Mouse (Mus musculus): ENCODE results near the gene Zscan10.

GRCm38 (mm10) chr17:23564368-23564715, 36.3 kb upstream of the Zscan10 start:
- TF ChIP-seq CTCF (IDR thresholded peaks at IDR 0.05; ENCODE audit: borderline replicate concordance, insufficient read depth, low read depth, low read length) (no peak), POLR2A (IDR thresholded peaks at IDR 0.05; ENCODE audit: borderline replicate concordance, insufficient read depth, low read length) (no peak)

Data from cerebellum, adult 2 months (tissue).